Mouse (Mus musculus) thymus, postnatal 4 days (tissue): Measurements from ENCODE around the gene H2-M9.

ENCODE experiments used
- DNase-seq: peaks from one replicate; pipeline ENCODE4 v3.0.0; 2021

Gene H2-M9

GRCm38 (mm10) chr17:36642566-36642965 lies at the start of gene H2-M9:
Gene H2-M9 (minus strand): TSS chr17:36642666.
- DNase-seq: no peak

- no peak for DNase-seq
Measured at GRCm38 (mm10) chr17:36672119-36672518, 29.7 kb upstream of the H2-M9 start, which contains the start of gene H2-M1. Gene H2-M1 (minus strand): TSS chr17:36672219.
